Mouse (Mus musculus) cortical plate, adult 2 months (tissue): ENCODE measurements around the gene Il22ra2.

Source experiments
- CTCF ChIP-seq: fragments of 200-500 bp; IDR thresholded peaks from 2 replicates; pipeline ENCODE4 v1.5.1; 2011; ENCODE audit warnings: mild to moderate bottlenecking, control low read depth, low read length; ENCODE audit not compliant: insufficient read depth; ENCODE audit errors: extremely low read depth
- POLR2A ChIP-seq: fragments of 200-500 bp; IDR thresholded peaks from 2 replicates; pipeline ENCODE4 v1.6.1; 2011; ENCODE audit warnings: mild to moderate bottlenecking, low read length, control low read depth; ENCODE audit not compliant: insufficient read depth; ENCODE audit errors: extremely low read depth

DNA sequence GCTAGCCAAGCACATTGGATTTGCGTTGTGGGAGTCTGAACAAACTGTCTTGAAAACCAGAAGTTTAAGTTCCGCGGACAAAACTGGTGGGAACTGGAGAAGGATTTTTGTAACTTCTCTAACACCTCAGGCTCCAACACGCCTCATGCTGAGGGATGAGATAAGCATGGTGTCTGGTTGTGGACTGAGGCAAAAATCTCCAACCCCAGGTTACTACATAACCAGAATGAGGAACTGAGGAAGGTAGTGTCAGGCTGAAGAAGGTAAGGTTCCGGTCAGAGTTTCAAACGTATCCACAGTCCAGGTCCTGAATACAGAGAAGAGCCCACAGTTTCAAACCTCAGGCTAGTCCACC is 30.5 kb upstream of the Il22ra2 start:
- TF ChIP-seq CTCF = no peak
- TF ChIP-seq POLR2A = no peak
